Mouse (Mus musculus): Measurements from ENCODE around the gene Ap2a2.

- TF ChIP-seq CTCF (IDR thresholded peaks at IDR 0.05; ENCODE audit: borderline replicate concordance, extremely low read depth, insufficient read depth, insufficient read length) (no peak), POLR2A (IDR thresholded peaks at IDR 0.05; ENCODE audit: borderline replicate concordance, extremely low read depth, insufficient read depth, insufficient read length, poor library complexity, severe bottlenecking) (no peak)
These were observed 31.1 kb downstream of the Ap2a2 start for GRCm38 (mm10) chr7:141593056-141593455.

Measured in brain, embryonic 14.5 days (tissue).